Mouse (Mus musculus) stomach, postnatal 0 days (tissue): Measurements from ENCODE around the gene Slc35c1. TPM values are rescaled to one million over a fixed set of nuclear protein-coding genes. Genes with fewer than 3 reads are reported as not detected.

ENCODE experiments used
- ATAC-seq: fragments of 200-750 bp; cut with Nextera tagmentation; 2 replicates; pipeline ENCODE4 v1.8.0; 2017; ENCODE audit not compliant: low FRiP score, low TSS enrichment
- DNase-seq: peaks from one replicate; pipeline ENCODE4 v3.0.0-alpha.2; 2016; ENCODE audit warnings: low spot score
- H3K27ac ChIP-seq: fragments of 300-500 bp; sonication (generic); replicated peaks from 2 replicates; pipeline ENCODE4 v1.5.1; 2014; ENCODE audit warnings: mild to moderate bottlenecking, control low read depth
- H3K27me3 ChIP-seq: fragments of 300-500 bp; sonication (generic); 2 replicates; pipeline ENCODE4 v1.6.1; 2014; ENCODE audit warnings: low read length; ENCODE audit not compliant: control insufficient read depth, insufficient read depth
- H3K36me3 ChIP-seq: fragments of 300-500 bp; sonication (generic); 2 replicates; pipeline ENCODE4 v1.6.1; 2014; ENCODE audit warnings: low read length, mixed read lengths; ENCODE audit not compliant: control insufficient read depth, insufficient read depth
- H3K4me1 ChIP-seq: fragments of 300-500 bp; sonication (generic); replicated peaks from 2 replicates; pipeline ENCODE4 v1.6.1; 2014; ENCODE audit warnings: antibody characterized with exemption; ENCODE audit not compliant: control insufficient read depth, insufficient read depth
- H3K4me2 ChIP-seq: fragments of 300-500 bp; sonication (generic); replicated peaks from 2 replicates; pipeline ENCODE4 v1.6.1; 2014; ENCODE audit warnings: low read depth, mild to moderate bottlenecking, control low read depth, moderate library complexity
- H3K4me3 ChIP-seq: fragments of 300-500 bp; sonication (generic); 2 replicates; pipeline ENCODE4 v1.5.1; 2014; ENCODE audit warnings: low read depth, low read length, control low read depth
- H3K9ac ChIP-seq: fragments of 300-500 bp; sonication (generic); 2 replicates; pipeline ENCODE4 v1.6.1; 2014; ENCODE audit warnings: mild to moderate bottlenecking, low read length, control low read depth, mixed read lengths
- H3K9me3 ChIP-seq: fragments of 300-500 bp; sonication (generic); 2 replicates; pipeline ENCODE4 v1.6.1; 2016; ENCODE audit warnings: low read length; ENCODE audit not compliant: control insufficient read depth
- CTCF ChIP-seq: IDR thresholded peaks from 2 replicates; pipeline ENCODE4 v1.5.1; 2016; ENCODE audit warnings: antibody characterized with exemption, low read depth, mild to moderate bottlenecking, moderate library complexity
- EP300 ChIP-seq: optimal IDR thresholded peaks from 2 replicates; pipeline ENCODE3; 2016; ENCODE audit warnings: antibody characterized with exemption
- WGBS: fragments of 180-500 bp; shearing (Covaris S2); extraction: QIAGEN DNeasy Blood & Tissue Kit; methylation state at CpG from one replicate; pipeline ENCODE4 v1.1.7; 2014; 5-methylcytosine and 5-hydroxymethylcytosine counted together
- polyA plus RNA-seq: library from polyadenylated mRNA; unstranded; fragments of >200 nt; fragmentation: Nextera tagmentation; extraction: Ambion mirVana; gene quantifications from 2 replicates; pipeline ENCODE4 v1.2.1, GENCODE M21; 2015

Slc35c1 gene
- polyA plus RNA-seq, 1 experiment from 2014 or later, result 35.8 TPM

- Histone ChIP-seq H3K9me3 (no peaks in the 10 kb centered on the region), H3K4me2 (no peak overlapping the region), H3K27ac (no peak overlapping the region), H3K4me3 (no peak overlapping the region), H3K9ac (no peak overlapping the region), H3K4me1 (no peaks in the 10 kb centered on the region), H3K27me3 (no peaks in the 10 kb centered on the region), H3K36me3 (no peaks in the 10 kb centered on the region)
- no peak for TF ChIP-seq CTCF
- no peak for TF ChIP-seq EP300
- WGBS, result 73% methylated on average over 8 of the region's 8 CpGs
- no peak for ATAC-seq
- DNase-seq, result no peak
Observed at GRCm38 (mm10) chr2:92487791-92488190, 27.5 kb upstream of the Slc35c1 start.

- Histone ChIP-seq H3K9ac (no peak overlapping the region), H3K36me3 (no peaks in the 10 kb centered on the region), H3K4me2 (no peak overlapping the region), H3K4me1 (no peaks in the 10 kb centered on the region), H3K27ac (no peak overlapping the region), H3K4me3 (no peak overlapping the region), H3K9me3 (no peaks in the 10 kb centered on the region), H3K27me3 (no peaks in the 10 kb centered on the region)
- ATAC-seq (no peak), DNase-seq (no peak)
- 55% methylated on average over 2 of the region's 2 CpGs for WGBS
- TF ChIP-seq EP300 (no peak), CTCF (no peak)
Observed at GRCm38 (mm10) chr2:92486911-92487310, 26.6 kb upstream of the Slc35c1 start.

GRCm38 (mm10) chr2:92486403-92486802 lies 26.1 kb upstream of the Slc35c1 start:
- no peaks in the 10 kb centered on the region for H3K36me3 ChIP-seq
- H3K27me3 ChIP-seq, result no peaks in the 10 kb centered on the region
- H3K4me3 ChIP-seq, result no peak overlapping the region
- TF ChIP-seq CTCF (peak; percentile 98), EP300 (no peak)
- no peaks in the 10 kb centered on the region for H3K9me3 ChIP-seq
- DNase-seq, result peak; percentile 79
- WGBS, result 2% methylated on average over 11 of the region's 11 CpGs
- no peak overlapping the region for H3K9ac ChIP-seq
- peak; percentile 64 for ATAC-seq
- no peak overlapping the region for H3K27ac ChIP-seq
- no peaks in the 10 kb centered on the region for H3K4me1 ChIP-seq
- peak overlapping the region; percentile 35; the same call in 1 of the 2 replicates for H3K4me2 ChIP-seq

- no peaks in the 10 kb centered on the region for H3K36me3 ChIP-seq
- 11% methylated on average over 15 of the region's 15 CpGs for WGBS
- ATAC-seq (0 out of 2 replicates have a peak, but pooled peaks have one; percentile 23), DNase-seq (peak; percentile 74)
- no peak overlapping the region for H3K27ac ChIP-seq
- TF ChIP-seq EP300, result no peak
- TF ChIP-seq CTCF, result peak; percentile 91
- H3K9ac ChIP-seq, result no peak overlapping the region
- H3K4me3 ChIP-seq, result no peak overlapping the region
- H3K27me3 ChIP-seq, result no peaks in the 10 kb centered on the region
- H3K9me3 ChIP-seq, result no peaks in the 10 kb centered on the region
- H3K4me2 ChIP-seq, result no peak overlapping the region; the same call in 1 of the 2 replicates
- H3K4me1 ChIP-seq, result no peaks in the 10 kb centered on the region
Observed at GRCm38 (mm10) chr2:92485640-92486295, 25.4 kb upstream of the Slc35c1 start.

- Histone ChIP-seq H3K4me3 (peak overlapping the region; percentile 17; the same call in 1 of the 2 replicates), H3K9ac (no peak overlapping the region), H3K27me3 (no peaks in the 10 kb centered on the region), H3K36me3 (no peaks in the 10 kb centered on the region), H3K4me2 (peak overlapping the region; percentile 15; the same call in 1 of the 2 replicates), H3K9me3 (no peaks in the 10 kb centered on the region), H3K27ac (no peak overlapping the region), H3K4me1 (no peaks in the 10 kb centered on the region)
- ATAC-seq (no peak), DNase-seq (no peak)
- 40% methylated on average over 23 of the region's 23 CpGs for WGBS
- TF ChIP-seq CTCF (no peak), EP300 (no peak)
Observed at GRCm38 (mm10) chr2:92484256-92485025, 24.1 kb upstream of the Slc35c1 start.

GRCm38 (mm10) chr2:92483505-92483904 lies 23.2 kb upstream of the Slc35c1 start:
- H3K9ac ChIP-seq, result no peak overlapping the region
- H3K27me3 ChIP-seq, result no peaks in the 10 kb centered on the region
- no peak overlapping the region for H3K4me3 ChIP-seq
- H3K9me3 ChIP-seq, result no peaks in the 10 kb centered on the region
- 47% methylated on average over 5 of the region's 5 CpGs for WGBS
- ATAC-seq, result no peak
- H3K4me1 ChIP-seq, result no peaks in the 10 kb centered on the region
- no peak for TF ChIP-seq CTCF
- TF ChIP-seq EP300, result no peak
- no peak for DNase-seq
- no peak overlapping the region for H3K4me2 ChIP-seq
- H3K36me3 ChIP-seq, result no peaks in the 10 kb centered on the region
- no peak overlapping the region for H3K27ac ChIP-seq
